Mouse (Mus musculus) olfactory bulb, adult 2 months (tissue): ENCODE measurements around the gene Zfhx3. TPM values are rescaled to one million over a fixed set of nuclear protein-coding genes. Genes with fewer than 3 reads are reported as not detected.

Source experiments
- H3K27ac ChIP-seq: fragments of 200-500 bp; 2 replicates; pipeline ENCODE4 v1.5.1; 2012; ENCODE audit warnings: low read depth, low read length; ENCODE audit not compliant: insufficient read depth
- H3K4me1 ChIP-seq: fragments of 200-500 bp; 2 replicates; pipeline ENCODE4 v1.6.1; 2012; ENCODE audit warnings: low read length; ENCODE audit not compliant: control insufficient read depth, insufficient read depth
- H3K4me3 ChIP-seq: fragments of 200-500 bp; 2 replicates; pipeline ENCODE4 v1.5.1; 2012; ENCODE audit warnings: mild to moderate bottlenecking, low read depth, low read length, moderate library complexity; ENCODE audit not compliant: insufficient read depth
- CTCF ChIP-seq: fragments of 200-500 bp; IDR thresholded peaks from 2 replicates; pipeline ENCODE4 v1.5.1; 2012; ENCODE audit warnings: low read depth, mild to moderate bottlenecking, low read length, moderate library complexity; ENCODE audit not compliant: insufficient read depth
- POLR2A ChIP-seq: fragments of 200-500 bp; IDR thresholded peaks from 2 replicates; pipeline ENCODE4 v1.6.1; 2012; ENCODE audit warnings: mild to moderate bottlenecking, low read depth, low read length, moderate library complexity; ENCODE audit not compliant: insufficient read depth
- WGBS: fragments of 180-500 bp; shearing (Covaris S2); methylation state at CpG from one replicate; pipeline ENCODE4 v1.1.7; 2018; 5-methylcytosine and 5-hydroxymethylcytosine counted together
- polyA plus RNA-seq: library from polyadenylated mRNA; stranded (reverse); fragments of >200 nt; gene quantifications from 2 replicates; pipeline ENCODE4 v1.2.4, GENCODE M21; 2012; ENCODE audit warnings: low replicate concordance; ENCODE audit not compliant: missing spikeins, insufficient read depth, insufficient read length

Gene Zfhx3
- polyA plus RNA-seq, 1 experiment = not detected

GRCm38 (mm10) chr8:108820634-108821033 lies 878.2 kb downstream of the Zfhx3 start:
- no peak for TF ChIP-seq CTCF
- no peak for TF ChIP-seq POLR2A
- WGBS = 50% methylated on average over 6 of the region's 6 CpGs
- peaks cover 3% of the 10 kb centered on the region; the same call in 1 of the 2 replicates for H3K4me1 ChIP-seq
- no peak overlapping the region for H3K4me3 ChIP-seq
- no peak overlapping the region for H3K27ac ChIP-seq

GRCm38 (mm10) chr8:108822841-108823266 lies 880.4 kb downstream of the Zfhx3 start:
- WGBS = 30% methylated on average over 15 of the region's 15 CpGs
- no peak for TF ChIP-seq CTCF
- no peak for TF ChIP-seq POLR2A
- peaks cover 3% of the 10 kb centered on the region; the same call in 1 of the 2 replicates for H3K4me1 ChIP-seq
- H3K27ac ChIP-seq = no peak overlapping the region
- H3K4me3 ChIP-seq = no peak overlapping the region

- peaks cover 3% of the 10 kb centered on the region; the same call in 1 of the 2 replicates for H3K4me1 ChIP-seq
- no peak overlapping the region for H3K27ac ChIP-seq
- no peak for TF ChIP-seq CTCF
- H3K4me3 ChIP-seq = no peak overlapping the region
- 95% methylated on average over 4 of the region's 4 CpGs for WGBS
These were observed 881.6 kb downstream of the Zfhx3 start for GRCm38 (mm10) chr8:108824049-108824448.

GRCm38 (mm10) chr8:108826414-108826813 lies 884.0 kb downstream of the Zfhx3 start:
- peaks cover 11% of the 10 kb centered on the region for H3K4me1 ChIP-seq
- no peak overlapping the region for H3K4me3 ChIP-seq
- no peak for TF ChIP-seq CTCF
- TF ChIP-seq POLR2A = no peak
- no peak overlapping the region for H3K27ac ChIP-seq
- WGBS = 96% methylated on average over 4 of the region's 4 CpGs

- H3K4me3 ChIP-seq = no peak overlapping the region
- WGBS = 86% methylated on average over 15 of the region's 15 CpGs
- TF ChIP-seq POLR2A (no peak), CTCF (no peak)
- H3K27ac ChIP-seq = no peak overlapping the region
- peaks cover 11% of the 10 kb centered on the region for H3K4me1 ChIP-seq
These were observed 885.0 kb downstream of the Zfhx3 start for GRCm38 (mm10) chr8:108827428-108827827.

GRCm38 (mm10) chr8:108829305-108829717 lies 886.9 kb downstream of the Zfhx3 start:
- H3K27ac ChIP-seq = no peak overlapping the region
- WGBS = 47% methylated on average over 12 of the region's 12 CpGs
- TF ChIP-seq CTCF = no peak
- no peak for TF ChIP-seq POLR2A
- H3K4me1 ChIP-seq = peaks cover 8% of the 10 kb centered on the region
- H3K4me3 ChIP-seq = no peak overlapping the region

- WGBS = 95% methylated on average over 11 of the region's 11 CpGs
- H3K4me1 ChIP-seq = no peaks in the 10 kb centered on the region
- H3K4me3 ChIP-seq = no peak overlapping the region
- H3K27ac ChIP-seq = no peak overlapping the region
- TF ChIP-seq POLR2A (no peak), CTCF (no peak)
These were observed 892.7 kb downstream of the Zfhx3 start for GRCm38 (mm10) chr8:108835143-108835542.

GRCm38 (mm10) chr8:108837788-108838187 lies 895.3 kb downstream of the Zfhx3 start:
- H3K4me3 ChIP-seq = no peak overlapping the region
- 32% methylated on average over 10 of the region's 10 CpGs for WGBS
- H3K27ac ChIP-seq = no peak overlapping the region
- TF ChIP-seq CTCF (no peak), POLR2A (no peak)
- no peaks in the 10 kb centered on the region for H3K4me1 ChIP-seq

- Histone ChIP-seq H3K27ac (no peak overlapping the region), H3K4me3 (no peak overlapping the region), H3K4me1 (no peaks in the 10 kb centered on the region)
- TF ChIP-seq CTCF (no peak), POLR2A (no peak)
- 39% methylated on average over 6 of the region's 6 CpGs for WGBS
These were observed 896.3 kb downstream of the Zfhx3 start for GRCm38 (mm10) chr8:108838761-108839160.

- Histone ChIP-seq H3K4me3 (no peak overlapping the region), H3K27ac (no peak overlapping the region), H3K4me1 (no peaks in the 10 kb centered on the region)
- TF ChIP-seq POLR2A (no peak), CTCF (no peak)
- WGBS = 95% methylated on average over 5 of the region's 5 CpGs
These were observed 899.9 kb downstream of the Zfhx3 start for GRCm38 (mm10) chr8:108842307-108842706.
